Mouse (Mus musculus) forebrain, postnatal 0 days (tissue): ENCODE data around the gene Zyx. TPM values are rescaled to one million over a fixed set of nuclear protein-coding genes. Genes with fewer than 3 reads are reported as not detected.

Source experiments
- ATAC-seq: fragments of 200-750 bp; cut with Nextera tagmentation; 2 replicates; pipeline ENCODE4 v1.8.0; 2017; ENCODE audit warnings: mild to moderate bottlenecking, moderate library complexity
- DNase-seq: peaks from one replicate; pipeline ENCODE4 v3.0.0-alpha.2; 2015
- H3K27ac ChIP-seq: fragments of 300-500 bp; sonication (generic); 2 replicates; pipeline ENCODE4 v1.5.1; 2014; ENCODE audit warnings: low read depth, mild to moderate bottlenecking, antibody characterized with exemption, low read length, moderate library complexity, mixed read lengths
- H3K27me3 ChIP-seq: fragments of 300-500 bp; sonication (generic); 2 replicates; pipeline ENCODE4 v1.6.1; 2014; ENCODE audit warnings: mild to moderate bottlenecking, low read length, mixed read lengths; ENCODE audit not compliant: insufficient read depth
- H3K36me3 ChIP-seq: fragments of 300-500 bp; sonication (generic); 2 replicates; pipeline ENCODE4 v1.6.1; 2014; ENCODE audit warnings: mild to moderate bottlenecking, moderate library complexity; ENCODE audit not compliant: insufficient read depth
- H3K4me1 ChIP-seq: fragments of 300-500 bp; sonication (generic); 2 replicates; pipeline ENCODE4 v1.6.1; 2014; ENCODE audit warnings: antibody characterized with exemption; ENCODE audit not compliant: insufficient read depth
- H3K4me2 ChIP-seq: fragments of 300-500 bp; sonication (generic); 2 replicates; pipeline ENCODE4 v1.6.1; 2014; ENCODE audit warnings: low read depth, mild to moderate bottlenecking, moderate library complexity
- H3K4me3 ChIP-seq: fragments of 300-500 bp; sonication (generic); 2 replicates; pipeline ENCODE4 v1.5.1; 2014; ENCODE audit warnings: low read depth, low read length, mixed read lengths
- H3K9ac ChIP-seq: fragments of 300-500 bp; sonication (generic); 2 replicates; pipeline ENCODE4 v1.6.1; 2014; ENCODE audit warnings: mild to moderate bottlenecking
- H3K9me3 ChIP-seq: fragments of 300-500 bp; sonication (generic); 2 replicates; pipeline ENCODE4 v1.6.1; 2016; ENCODE audit warnings: low read length
- CTCF ChIP-seq: sonication (generic); IDR thresholded peaks from 2 replicates; pipeline ENCODE4 v1.5.1; 2016; ENCODE audit warnings: antibody characterized with exemption, control low read depth, low read depth
- WGBS: fragments of 180-500 bp; shearing (Covaris S2); extraction: QIAGEN DNeasy Blood & Tissue Kit; methylation state at CpG from one replicate; pipeline ENCODE4 v1.1.7; 2014; 5-methylcytosine and 5-hydroxymethylcytosine counted together
- polyA plus RNA-seq: library from polyadenylated mRNA; unstranded; fragments of >200 nt; fragmentation: Nextera tagmentation; extraction: Ambion mirVana; gene quantifications from 2 replicates; pipeline ENCODE4 v1.2.1, GENCODE M21; 2015
- total RNA-seq: library from RNA; depleted of rRNA; stranded (reverse); fragments of >200 nt; gene quantifications from 2 replicates; pipeline ENCODE4 v1.2.3, GENCODE M21; 2014

Zyx gene
- total and polyA plus RNA-seq, 2 experiments from 2014 or later, result 35.6 to 51.6 TPM

DNA sequence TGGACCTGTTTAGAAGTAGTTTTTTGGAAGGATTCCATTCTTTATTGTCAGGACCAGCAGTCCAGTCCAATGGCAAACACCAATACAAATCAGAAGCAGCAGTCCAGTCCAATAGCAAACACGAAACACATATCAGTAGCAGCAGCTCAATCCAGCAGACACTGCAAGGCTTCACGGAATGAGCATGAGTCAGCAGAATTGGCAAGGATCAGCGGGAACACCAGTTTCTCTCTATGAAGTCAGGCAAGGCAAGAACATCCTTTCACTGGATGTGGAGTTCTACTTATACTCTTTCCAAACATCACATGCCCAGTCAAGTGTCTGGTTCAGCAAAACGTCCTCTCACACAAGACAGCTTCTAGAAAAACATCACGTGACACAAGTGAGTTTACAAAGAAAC, 9.4 kb upstream of the Zyx start:
- H3K4me3 ChIP-seq, result no peak overlapping the region
- no peak for TF ChIP-seq CTCF
- 82% methylated on average over 5 of the region's 5 CpGs for WGBS
- no peaks in the 10 kb centered on the region for H3K9me3 ChIP-seq
- DNase-seq, result no peak
- no peak overlapping the region for H3K4me2 ChIP-seq
- no peak for ATAC-seq
- H3K9ac ChIP-seq, result no peak overlapping the region
- no peaks in the 10 kb centered on the region for H3K4me1 ChIP-seq
- H3K27me3 ChIP-seq, result no peaks in the 10 kb centered on the region
- H3K36me3 ChIP-seq, result no peaks in the 10 kb centered on the region
- no peak overlapping the region for H3K27ac ChIP-seq

DNA sequence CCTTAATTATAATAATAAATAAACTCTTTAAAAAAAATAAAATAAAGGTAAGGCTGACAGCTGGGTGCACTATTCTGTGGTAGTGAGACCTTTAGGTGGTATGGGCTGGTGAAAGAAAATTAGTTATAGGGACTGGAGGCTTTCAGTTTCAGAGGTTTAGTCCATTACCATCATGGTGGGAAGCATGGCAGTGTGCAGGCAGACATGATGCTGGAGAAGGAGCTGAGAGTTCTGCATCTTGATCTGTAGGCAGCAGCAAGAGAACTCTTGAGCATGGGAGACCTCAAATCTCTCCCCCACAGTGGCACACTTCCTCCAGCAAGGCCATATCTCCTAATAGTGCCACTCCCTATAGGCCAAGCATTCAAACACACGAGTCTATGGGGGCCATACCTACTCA, 7.3 kb upstream of the Zyx start:
- 72% methylated on average over 1 of the region's 1 CpGs for WGBS
- no peaks in the 10 kb centered on the region for H3K27me3 ChIP-seq
- no peak overlapping the region for H3K4me2 ChIP-seq
- H3K9me3 ChIP-seq, result no peaks in the 10 kb centered on the region
- DNase-seq, result no peak
- no peak for TF ChIP-seq CTCF
- H3K27ac ChIP-seq, result no peak overlapping the region
- H3K4me1 ChIP-seq, result no peaks in the 10 kb centered on the region
- no peak overlapping the region for H3K9ac ChIP-seq
- H3K4me3 ChIP-seq, result no peak overlapping the region
- H3K36me3 ChIP-seq, result no peaks in the 10 kb centered on the region
- no peak for ATAC-seq

DNA sequence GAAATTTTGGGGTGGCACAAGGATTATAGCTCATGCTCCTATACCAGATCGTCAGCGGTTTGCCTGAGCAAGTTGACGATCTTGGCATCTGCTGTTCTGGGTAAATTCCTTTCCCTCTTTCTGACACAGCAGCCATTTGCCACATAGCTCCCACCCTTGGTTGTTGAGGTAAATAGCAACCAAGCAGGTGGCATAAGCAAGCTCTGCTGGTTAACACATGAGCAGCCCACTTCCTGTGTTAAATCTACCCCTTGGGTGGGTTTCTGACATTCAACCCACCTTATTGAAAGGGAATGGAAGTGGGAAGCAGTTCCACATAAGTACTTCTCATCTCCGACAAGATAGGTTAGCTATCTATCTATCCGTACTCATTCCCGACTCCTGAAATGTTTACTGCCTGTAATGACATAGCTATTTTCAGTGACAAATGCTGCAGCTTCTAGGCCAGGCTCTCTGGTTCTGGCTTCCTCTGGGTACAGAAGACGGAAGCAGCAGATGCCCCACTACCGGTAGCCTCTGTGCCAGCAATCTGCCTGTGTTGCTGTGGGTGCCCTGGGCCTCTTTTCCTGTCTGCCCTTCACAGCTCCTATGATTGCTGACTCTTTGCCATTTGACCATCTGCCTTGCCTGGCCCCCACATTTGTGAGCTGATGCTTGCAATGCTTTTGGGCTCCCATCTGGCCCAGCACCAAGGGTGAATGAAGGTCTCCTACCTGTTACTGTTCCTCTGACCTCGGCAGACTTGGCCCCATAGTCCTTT, 5.9 kb upstream of the Zyx start:
- Histone ChIP-seq H3K9ac (no peak overlapping the region), H3K27ac (no peak overlapping the region), H3K4me3 (no peak overlapping the region), H3K9me3 (no peaks in the 10 kb centered on the region), H3K4me2 (no peak overlapping the region), H3K27me3 (no peaks in the 10 kb centered on the region), H3K4me1 (no peaks in the 10 kb centered on the region; the same call in 1 of the 2 replicates), H3K36me3 (no peaks in the 10 kb centered on the region)
- TF ChIP-seq CTCF, result no peak
- ATAC-seq, result peak; percentile 36; the same call in 1 of the 2 replicates
- no peak for DNase-seq
- 78% methylated on average over 9 of the region's 9 CpGs for WGBS

DNA sequence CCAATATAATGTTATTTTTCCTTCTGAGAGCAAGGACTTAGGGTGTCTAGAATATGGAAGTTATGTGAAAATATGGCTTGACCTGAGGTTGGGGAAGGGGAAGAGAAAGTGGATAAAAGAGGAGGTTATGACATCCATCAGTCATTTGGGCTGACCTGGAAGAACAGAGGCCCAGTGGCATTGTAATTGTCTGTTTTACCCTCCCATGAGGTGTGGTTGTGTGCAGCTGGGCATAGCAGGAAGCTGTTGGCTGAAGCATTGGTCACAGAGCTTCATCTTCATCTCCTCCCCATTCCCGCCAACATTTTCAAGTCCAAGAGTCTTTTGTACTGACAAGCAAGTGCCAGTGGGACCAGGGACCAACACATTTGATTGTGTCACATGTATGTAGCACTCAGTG, 5.2 kb upstream of the Zyx start:
- 88% methylated on average over 1 of the region's 1 CpGs for WGBS
- Histone ChIP-seq H3K4me2 (no peak overlapping the region), H3K27me3 (no peaks in the 10 kb centered on the region), H3K4me3 (no peak overlapping the region), H3K27ac (no peak overlapping the region), H3K9me3 (no peaks in the 10 kb centered on the region), H3K9ac (no peak overlapping the region), H3K36me3 (no peaks in the 10 kb centered on the region), H3K4me1 (no peaks in the 10 kb centered on the region; the same call in 1 of the 2 replicates)
- no peak for TF ChIP-seq CTCF
- DNase-seq, result no peak
- no peak for ATAC-seq

DNA sequence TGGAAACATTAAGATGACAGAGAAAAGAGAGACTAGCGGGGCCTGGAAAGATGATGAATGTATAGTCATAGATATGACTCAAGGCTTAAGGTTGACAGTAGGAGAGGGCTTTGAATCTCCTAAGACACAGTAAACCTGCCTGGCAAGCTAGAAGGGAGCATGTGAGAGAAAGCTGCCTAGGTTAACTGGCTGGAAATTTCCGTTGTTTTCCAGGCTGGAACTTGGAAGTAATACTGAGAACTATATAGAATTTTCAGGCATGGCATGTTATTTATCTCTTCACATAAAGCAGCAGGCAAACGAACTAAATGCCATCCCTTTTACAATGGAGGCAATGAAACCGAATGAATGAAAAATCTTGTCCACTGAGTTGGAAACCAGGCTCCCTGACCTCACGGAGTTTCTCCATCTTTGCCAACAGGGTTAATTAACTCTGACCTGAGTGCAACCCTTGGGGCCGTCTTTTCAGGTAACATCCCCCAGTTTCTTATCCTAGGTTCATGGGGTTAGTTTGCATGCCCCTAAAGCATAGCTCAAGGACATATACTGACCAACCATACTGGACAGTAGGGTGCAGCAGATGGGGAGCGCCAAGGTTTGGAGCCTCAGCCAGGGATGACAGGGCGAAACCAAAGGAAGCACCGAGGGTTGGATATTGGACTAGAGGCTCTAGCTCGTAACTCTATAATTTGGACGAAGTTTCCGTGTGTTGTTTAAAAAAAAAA, 987 bp upstream of the Zyx start:
- no peaks in the 10 kb centered on the region for H3K9me3 ChIP-seq
- H3K4me2 ChIP-seq, result peak overlapping the region; percentile 91

DNA sequence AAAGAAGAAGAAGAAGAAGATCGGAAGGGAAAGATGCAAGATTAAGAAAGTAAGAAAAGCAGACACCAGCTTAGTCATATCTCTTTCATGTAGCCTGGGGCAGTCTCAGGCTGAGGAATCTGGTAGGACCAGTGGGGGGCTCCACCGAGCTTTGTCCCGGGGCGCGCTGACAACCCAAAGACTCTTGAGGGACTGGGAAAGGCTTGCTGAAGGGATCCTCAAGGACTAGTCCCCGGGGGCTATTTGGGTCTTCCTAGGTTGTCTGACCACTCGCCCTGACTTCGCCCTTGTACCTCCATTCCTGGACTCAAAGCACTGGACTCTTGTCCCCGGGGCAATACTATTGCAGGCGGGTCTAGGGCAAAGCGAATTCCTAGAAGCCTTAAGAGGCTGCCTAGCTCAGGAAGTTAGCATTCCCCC, 414 bp upstream of the Zyx start:
- DNase-seq (peak; percentile 75), ATAC-seq (peak; percentile 58)
- peak overlapping the region; percentile 91 for H3K4me2 ChIP-seq
- 2% methylated on average over 11 of the region's 11 CpGs for WGBS
- peak; percentile 51 for TF ChIP-seq CTCF
- H3K9me3 ChIP-seq, result no peaks in the 10 kb centered on the region
- peak overlapping the region; percentile 66 for H3K9ac ChIP-seq
- H3K27me3 ChIP-seq, result no peaks in the 10 kb centered on the region
- H3K4me1 ChIP-seq, result peaks cover 10% of the 10 kb centered on the region
- H3K27ac ChIP-seq, result peak overlapping the region; percentile 72
- peak overlapping the region; percentile 70 for H3K4me3 ChIP-seq
- peaks cover 3% of the 10 kb centered on the region; the same call in 1 of the 2 replicates for H3K36me3 ChIP-seq

More for the DNA sequence above, 987 bp upstream of the Zyx start:
- TF ChIP-seq CTCF, result no peak
- H3K27me3 ChIP-seq, result no peaks in the 10 kb centered on the region
- H3K36me3 ChIP-seq, result peaks cover 3% of the 10 kb centered on the region; the same call in 1 of the 2 replicates
- H3K4me3 ChIP-seq, result peak overlapping the region; percentile 70; the same call in 1 of the 2 replicates
- ATAC-seq, result no peak
- DNase-seq, result no peak
- WGBS, result 31% methylated on average over 12 of the region's 12 CpGs
- peak overlapping the region; percentile 66; the same call in 1 of the 2 replicates for H3K9ac ChIP-seq
- peaks cover 10% of the 10 kb centered on the region for H3K4me1 ChIP-seq
- no peak overlapping the region for H3K27ac ChIP-seq
